ENCODE assay signal across 6 mouse cellular contexts in the genomic region with DNA sequence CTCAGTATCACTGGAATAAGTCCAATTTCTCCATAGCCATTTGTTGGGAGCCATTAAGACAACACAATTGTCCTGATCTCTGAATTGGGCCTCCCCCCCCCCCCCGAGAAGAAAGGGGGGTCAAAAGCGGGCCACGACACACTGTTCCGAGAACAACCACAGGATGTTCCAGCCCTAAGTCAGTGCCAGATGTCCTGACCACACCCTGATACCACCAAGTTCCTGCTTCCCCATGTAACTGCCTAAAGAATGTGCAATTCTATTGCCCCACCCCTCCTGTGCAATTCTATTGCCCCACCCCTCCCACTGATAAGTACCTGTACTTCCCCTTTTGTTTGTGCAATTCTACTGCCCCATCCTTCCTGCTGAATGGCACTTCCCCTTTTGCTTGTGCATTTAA.
DNase-seq lines count a peak whose midpoint lies in the region; ATAC-seq and TF ChIP-seq lines count a peak whose summit lies in the region.
"Not testable (repeated sequence)": the region's sequence is repeated elsewhere in the genome, so short reads cannot be mapped to it uniquely, and the experiment has no call there.

No protein-coding gene starts in this region.

- H3K27me3 ChIP-seq in forebrain, embryonic 11.5 days (ENCODE audit: control insufficient read depth, insufficient read depth, low read length); heart, embryonic 13.5 days (replicated peaks); heart, embryonic 16.5 days (ENCODE audit: control insufficient read depth, insufficient read depth, low read length); kidney, postnatal 0 days (ENCODE audit: insufficient read depth, low read length): not testable (repeated sequence)

- not testable (repeated sequence) for H3K9me3 ChIP-seq in forebrain, embryonic 11.5 days (ENCODE audit: control insufficient read depth, low read length); heart, embryonic 13.5 days; heart, embryonic 16.5 days (replicated peaks; ENCODE audit: control insufficient read depth, low read length); kidney, postnatal 0 days (replicated peaks; ENCODE audit: low read length)

- not testable (repeated sequence) for H3K4me3 ChIP-seq in forebrain, embryonic 11.5 days (ENCODE audit: low read depth, low read length); heart, embryonic 13.5 days; heart, embryonic 16.5 days (ENCODE audit: low read length); kidney, postnatal 0 days (replicated peaks; ENCODE audit: low read depth, low read length)

- not testable (repeated sequence) for H3K4me2 ChIP-seq in forebrain, embryonic 11.5 days (ENCODE audit: low read depth, low read length, severe bottlenecking); heart, embryonic 13.5 days; heart, embryonic 16.5 days (ENCODE audit: low read depth, low read length); kidney, postnatal 0 days (ENCODE audit: low read length)

- peak; percentile 58 for DNase-seq in ES-CJ7 (ENCODE audit: low read depth, low spot score)
- peak; percentile 83 for DNase-seq in R1 (ENCODE audit: low read depth, low spot score)
- DNase-seq in forebrain, embryonic 11.5 days (ENCODE audit: low spot score) = peak; percentile 0
- not testable (repeated sequence) for DNase-seq in kidney, postnatal 0 days (ENCODE audit: low spot score)

- H3K27ac ChIP-seq in forebrain, embryonic 11.5 days (ENCODE audit: low read depth, low read length) = not testable (repeated sequence)
- peak overlapping the region; percentile 68 for H3K27ac ChIP-seq in heart, embryonic 13.5 days (replicated peaks)
- peak overlapping the region; percentile 73; the same call in 1 of the 2 replicates for H3K27ac ChIP-seq in heart, embryonic 16.5 days (ENCODE audit: low read length)
- 0 out of 2 replicates have a peak overlapping the region, but pooled peaks have one; percentile 28 for H3K27ac ChIP-seq in kidney, postnatal 0 days

- not testable (repeated sequence) for ATAC-seq in forebrain, embryonic 11.5 days (replicated peaks; ENCODE audit: low FRiP score); heart, embryonic 13.5 days (ENCODE audit: extremely low read depth, insufficient number of reproducible peaks, low FRiP score, low TSS enrichment); heart, embryonic 16.5 days (replicated peaks; ENCODE audit: extremely low read depth, insufficient read depth, low FRiP score); kidney, postnatal 0 days (replicated peaks; ENCODE audit: low FRiP score, low read depth)

- WGBS in forebrain, embryonic 11.5 days = 77% methylated on average over 4 of the region's 4 CpGs
- 63% methylated on average over 4 of the region's 4 CpGs for WGBS in heart, embryonic 13.5 days
- 61% methylated on average over 4 of the region's 4 CpGs for WGBS in heart, embryonic 16.5 days
- 86% methylated on average over 4 of the region's 4 CpGs for WGBS in kidney, postnatal 0 days

- H3K36me3 ChIP-seq in forebrain, embryonic 11.5 days (ENCODE audit: control insufficient read depth, insufficient read depth, low read length); heart, embryonic 13.5 days; heart, embryonic 16.5 days (ENCODE audit: control insufficient read depth, insufficient read depth); kidney, postnatal 0 days (ENCODE audit: insufficient read depth, low read length): not testable (repeated sequence)

- not testable (repeated sequence) for H3K4me1 ChIP-seq in forebrain, embryonic 11.5 days (replicated peaks; ENCODE audit: control insufficient read depth, insufficient read depth, low read length); heart, embryonic 16.5 days (ENCODE audit: control insufficient read depth, insufficient read depth, low read length); kidney, postnatal 0 days (replicated peaks; ENCODE audit: insufficient read depth, low read length)
- peaks cover 37% of the 10 kb centered on the region for H3K4me1 ChIP-seq in heart, embryonic 13.5 days

- TF ChIP-seq CTCF in kidney, postnatal 0 days (IDR thresholded peaks at IDR 0.05; ENCODE audit: low read depth) = not testable (repeated sequence)

- H3K9ac ChIP-seq in forebrain, embryonic 11.5 days (ENCODE audit: low read length); heart, embryonic 13.5 days; heart, embryonic 16.5 days (ENCODE audit: low read length); kidney, postnatal 0 days (ENCODE audit: low read depth, low read length): not testable (repeated sequence)
